Mouse (Mus musculus) embryonic facial prominence, embryonic 12.5 days (tissue): ENCODE measurements around the gene Smg5. TPM values are rescaled to one million over a fixed set of nuclear protein-coding genes. Genes with fewer than 3 reads are reported as not detected.
"Not testable (repeated sequence)": the region's sequence is repeated elsewhere in the genome, so short reads cannot be mapped to it uniquely, and the experiment has no call there.

Experiments used
- ATAC-seq: fragments of 200-750 bp; cut with Nextera tagmentation; 2 replicates; pipeline ENCODE4 v1.8.0; 2017; ENCODE audit not compliant: insufficient number of reproducible peaks, insufficient read depth, low FRiP score, low TSS enrichment
- H3K27ac ChIP-seq: fragments of 300-500 bp; sonication (generic); 2 replicates; pipeline ENCODE4 v1.5.1; 2016; ENCODE audit warnings: mild to moderate bottlenecking
- H3K27me3 ChIP-seq: fragments of 300-500 bp; sonication (generic); 2 replicates; pipeline ENCODE4 v1.6.1; 2016; ENCODE audit warnings: mild to moderate bottlenecking, moderate library complexity
- H3K36me3 ChIP-seq: fragments of 300-500 bp; sonication (generic); 2 replicates; pipeline ENCODE4 v1.6.1; 2016; ENCODE audit warnings: mild to moderate bottlenecking
- H3K4me1 ChIP-seq: fragments of 300-500 bp; sonication (generic); 2 replicates; pipeline ENCODE4 v1.6.1; 2016
- H3K4me2 ChIP-seq: fragments of 300-500 bp; sonication (generic); replicated peaks from 2 replicates; pipeline ENCODE4 v1.6.1; 2016; ENCODE audit warnings: mild to moderate bottlenecking, moderate library complexity
- H3K4me3 ChIP-seq: fragments of 300-500 bp; sonication (generic); 2 replicates; pipeline ENCODE4 v1.5.1; 2016; ENCODE audit warnings: mild to moderate bottlenecking
- H3K9ac ChIP-seq: fragments of 300-500 bp; sonication (generic); 2 replicates; pipeline ENCODE4 v1.6.1; 2016; ENCODE audit warnings: mild to moderate bottlenecking, moderate library complexity
- H3K9me3 ChIP-seq: fragments of 300-500 bp; sonication (generic); 2 replicates; pipeline ENCODE4 v1.6.1; 2016; ENCODE audit warnings: mild to moderate bottlenecking, moderate library complexity
- WGBS: fragments of 180-500 bp; shearing (Covaris S2); methylation state at CpG from one replicate; pipeline ENCODE4 v1.1.7; 2016; 5-methylcytosine and 5-hydroxymethylcytosine counted together
- polyA plus RNA-seq: library from polyadenylated mRNA; unstranded; fragments of >200 nt; fragmentation: Nextera tagmentation; extraction: Ambion mirVana; gene quantifications from 2 replicates; pipeline ENCODE4 v1.2.1, GENCODE M21; 2016

The Smg5 gene
- polyA plus RNA-seq: 65.1 and 74.4 TPM in 2 replicates

GRCm38 (mm10) chr3:88336058-88337013, at the start of gene Smg5, which contains the start of gene Tmem79:
Smg5 (plus strand) TSS chr3:88336260.
Tmem79 (minus strand) TSS chr3:88336148.
- H3K9me3 ChIP-seq: no peaks in the 10 kb centered on the region
- H3K4me2 ChIP-seq: peak within 1 kb of the TSS; percentile 79
- peak within 1 kb of the TSS; percentile 80 for H3K4me3 ChIP-seq
- peak within 1 kb of the TSS; percentile 89 for H3K9ac ChIP-seq
- H3K36me3 ChIP-seq: no peaks in the 10 kb centered on the region
- ATAC-seq: peak; percentile 88
- peak within 1 kb of the TSS; percentile 92 for H3K27ac ChIP-seq
- peaks cover 30% of the 10 kb centered on the region for H3K4me1 ChIP-seq
- H3K27me3 ChIP-seq: no peaks in the 10 kb centered on the region
- WGBS: 2% methylated on average over 59 of the region's 66 CpGs

- H3K4me1 ChIP-seq: no peaks in the 10 kb centered on the region
- H3K4me3 ChIP-seq: no peak within 1 kb of the TSS
- H3K27ac ChIP-seq: no peak within 1 kb of the TSS
- H3K27me3 ChIP-seq: no peaks in the 10 kb centered on the region
- no peak for ATAC-seq
- no peaks in the 10 kb centered on the region for H3K36me3 ChIP-seq
- H3K9ac ChIP-seq: no peak within 1 kb of the TSS
- 98% methylated on average over 4 of the region's 4 CpGs for WGBS
- no peaks in the 10 kb centered on the region for H3K9me3 ChIP-seq
- H3K4me2 ChIP-seq: no peak within 1 kb of the TSS
Measured at GRCm38 (mm10) chr3:88287110-88287509, 49.0 kb upstream of the Smg5 start, which contains the start of gene Gm38392. Gm38392 (minus strand) TSS chr3:88287210.

- H3K27me3 ChIP-seq, ATAC-seq, H3K36me3 ChIP-seq, H3K9ac ChIP-seq, H3K9me3 ChIP-seq, H3K4me3 ChIP-seq, H3K4me2 ChIP-seq, H3K4me1 ChIP-seq, H3K27ac ChIP-seq: not testable (repeated sequence)
- WGBS: 88% methylated on average over 10 of the region's 10 CpGs
Measured at GRCm38 (mm10) chr3:88288133-88288713, 47.8 kb upstream of the Smg5 start.

- 52% methylated on average over 4 of the region's 4 CpGs for WGBS
Measured at GRCm38 (mm10) chr3:88291970-88292369, 44.1 kb upstream of the Smg5 start.

GRCm38 (mm10) chr3:88295272-88295671, 40.8 kb upstream of the Smg5 start:
- not testable (repeated sequence) for H3K27me3 ChIP-seq, H3K9me3 ChIP-seq, ATAC-seq, H3K27ac ChIP-seq, H3K9ac ChIP-seq
- Histone ChIP-seq H3K4me1 (peaks cover 14% of the 10 kb centered on the region), H3K4me3 (peak overlapping the region; percentile 78; the same call in 1 of the 2 replicates), H3K4me2 (peak overlapping the region; percentile 59), H3K36me3 (peaks cover 12% of the 10 kb centered on the region)
- 78% methylated on average over 1 of the region's 1 CpGs for WGBS

More at GRCm38 (mm10) chr3:88291970-88292369, 44.1 kb upstream of the Smg5 start:
- H3K9ac ChIP-seq: no peak overlapping the region
- no peak overlapping the region for H3K4me2 ChIP-seq
- H3K27me3 ChIP-seq: no peaks in the 10 kb centered on the region
- no peaks in the 10 kb centered on the region for H3K9me3 ChIP-seq
- no peak for ATAC-seq
- 0 out of 2 replicates have a peak, but pooled peaks cover 4% of the 10 kb centered on the region for H3K4me1 ChIP-seq
- no peak overlapping the region for H3K27ac ChIP-seq
- H3K36me3 ChIP-seq: no peaks in the 10 kb centered on the region
- no peak overlapping the region for H3K4me3 ChIP-seq

- Histone ChIP-seq H3K27me3 (no peaks in the 10 kb centered on the region), H3K9me3 (no peaks in the 10 kb centered on the region), H3K4me1 (peaks cover 14% of the 10 kb centered on the region), H3K4me2 (peak overlapping the region; percentile 59), H3K27ac (peak overlapping the region; percentile 90), H3K36me3 (peaks cover 21% of the 10 kb centered on the region), H3K4me3 (peak overlapping the region; percentile 78), H3K9ac (peak overlapping the region; percentile 51)
- 2% methylated on average over 12 of the region's 12 CpGs for WGBS
- ATAC-seq: peak; percentile 19; the same call in 1 of the 2 replicates
Measured at GRCm38 (mm10) chr3:88296110-88296560, 39.9 kb upstream of the Smg5 start.

GRCm38 (mm10) chr3:88296561-88297318, 39.3 kb upstream of the Smg5 start, which contains the start of the genes Tsacc and Cct3:
Tsacc (minus strand) TSS chr3:88296999.
Cct3 (plus strand) TSS chr3:88297116.
- peak within 1 kb of the TSS; percentile 85 for H3K4me2 ChIP-seq
- H3K9ac ChIP-seq: peak within 1 kb of the TSS; percentile 84
- peak within 1 kb of the TSS; percentile 94 for H3K27ac ChIP-seq
- H3K4me3 ChIP-seq: peak within 1 kb of the TSS; percentile 78
- no peaks in the 10 kb centered on the region for H3K27me3 ChIP-seq
- H3K4me1 ChIP-seq: peaks cover 14% of the 10 kb centered on the region
- H3K9me3 ChIP-seq: no peaks in the 10 kb centered on the region
- WGBS: 1% methylated on average over 44 of the region's 44 CpGs
- peaks cover 27% of the 10 kb centered on the region for H3K36me3 ChIP-seq
- peak; percentile 100 for ATAC-seq

GRCm38 (mm10) chr3:88297321-88297851, 38.7 kb upstream of the Smg5 start:
- H3K27me3 ChIP-seq: no peaks in the 10 kb centered on the region
- H3K27ac ChIP-seq: peak overlapping the region; percentile 94
- peak overlapping the region; percentile 84 for H3K9ac ChIP-seq
- H3K4me1 ChIP-seq: peaks cover 14% of the 10 kb centered on the region
- no peak for ATAC-seq
- peak overlapping the region; percentile 78 for H3K4me3 ChIP-seq
- under 1% methylated on average over 30 of the region's 30 CpGs for WGBS
- peak overlapping the region; percentile 85 for H3K4me2 ChIP-seq
- H3K36me3 ChIP-seq: peaks cover 32% of the 10 kb centered on the region
- H3K9me3 ChIP-seq: no peaks in the 10 kb centered on the region

- no peak overlapping the region for H3K4me3 ChIP-seq
- WGBS: 95% methylated on average over 1 of the region's 1 CpGs
- H3K4me2 ChIP-seq: no peak overlapping the region
- H3K9ac ChIP-seq: no peak overlapping the region
- H3K27me3 ChIP-seq: no peaks in the 10 kb centered on the region
- H3K36me3 ChIP-seq: peaks cover 48% of the 10 kb centered on the region
- no peak overlapping the region for H3K27ac ChIP-seq
- no peaks in the 10 kb centered on the region for H3K9me3 ChIP-seq
- peaks cover 14% of the 10 kb centered on the region for H3K4me1 ChIP-seq
- ATAC-seq: no peak
Measured at GRCm38 (mm10) chr3:88299172-88299571, 36.9 kb upstream of the Smg5 start.

GRCm38 (mm10) chr3:88324951-88325405, 11.1 kb upstream of the Smg5 start, which contains the start of gene Glmp:
Glmp (plus strand) TSS chr3:88325023.
- no peak within 1 kb of the TSS for H3K27ac ChIP-seq
- no peaks in the 10 kb centered on the region for H3K27me3 ChIP-seq
- WGBS: 2% methylated on average over 10 of the region's 10 CpGs
- peak within 1 kb of the TSS; percentile 76 for H3K9ac ChIP-seq
- peaks cover 13% of the 10 kb centered on the region for H3K4me1 ChIP-seq
- peak within 1 kb of the TSS; percentile 86 for H3K4me3 ChIP-seq
- peak within 1 kb of the TSS; percentile 93 for H3K4me2 ChIP-seq
- H3K36me3 ChIP-seq: peaks cover 59% of the 10 kb centered on the region
- peak; percentile 43; the same call in 1 of the 2 replicates for ATAC-seq
- no peaks in the 10 kb centered on the region for H3K9me3 ChIP-seq
